Mouse (Mus musculus) cerebellum, postnatal 4 days (tissue): ENCODE measurements around the gene Lpp.

Source experiments
- DNase-seq, 2 experiments: peaks; one replicate each; pipeline ENCODE4 v3.0.0; 2022; ENCODE audit warnings: low spot score in 2 of 2, mixed read lengths in 1 of 2

Lpp gene

GRCm38 (mm10) chr16:24913641-24914392 is 520.5 kb downstream of the Lpp start:
- DNase-seq: no peak

DNA sequence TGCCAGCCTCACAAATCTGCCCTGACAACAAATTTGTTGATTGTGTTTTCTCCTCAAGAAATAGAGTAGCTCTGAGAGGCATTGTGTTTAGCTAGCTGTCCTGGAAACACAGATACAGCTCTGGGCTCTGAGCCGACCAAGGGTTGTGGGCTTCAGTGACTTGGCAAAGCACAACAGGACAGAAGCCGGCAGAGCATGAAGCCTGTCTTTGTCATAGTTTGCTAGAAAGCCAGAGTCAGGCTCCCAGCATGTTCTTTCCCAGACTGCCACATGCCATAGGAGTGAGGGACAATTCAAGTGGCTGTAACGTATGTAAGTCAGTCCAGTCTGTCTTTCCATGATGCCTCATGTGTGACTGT is 521.1 kb downstream of the Lpp start:
- DNase-seq: peak in 1 of 2 experiments; percentile 66

DNA sequence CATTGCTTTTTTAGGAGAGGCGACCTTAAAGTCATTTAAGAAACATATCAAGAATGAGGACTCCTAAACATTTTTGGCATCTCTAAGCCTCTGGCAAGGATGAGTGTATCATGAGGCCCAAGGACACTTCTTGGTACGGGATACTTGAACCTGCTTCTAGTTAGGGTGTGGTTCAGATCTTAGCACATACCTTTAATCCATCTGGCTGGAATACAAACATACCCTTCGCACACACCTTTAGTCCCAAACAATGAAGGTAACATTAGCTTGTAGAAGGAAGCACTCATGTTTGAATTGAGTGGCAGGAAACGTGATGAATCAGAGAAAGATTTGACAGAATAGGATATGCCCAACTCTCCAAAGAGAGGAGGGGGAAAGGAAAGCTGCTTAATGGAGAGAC is 522.2 kb downstream of the Lpp start:
- DNase-seq: no peak

DNA sequence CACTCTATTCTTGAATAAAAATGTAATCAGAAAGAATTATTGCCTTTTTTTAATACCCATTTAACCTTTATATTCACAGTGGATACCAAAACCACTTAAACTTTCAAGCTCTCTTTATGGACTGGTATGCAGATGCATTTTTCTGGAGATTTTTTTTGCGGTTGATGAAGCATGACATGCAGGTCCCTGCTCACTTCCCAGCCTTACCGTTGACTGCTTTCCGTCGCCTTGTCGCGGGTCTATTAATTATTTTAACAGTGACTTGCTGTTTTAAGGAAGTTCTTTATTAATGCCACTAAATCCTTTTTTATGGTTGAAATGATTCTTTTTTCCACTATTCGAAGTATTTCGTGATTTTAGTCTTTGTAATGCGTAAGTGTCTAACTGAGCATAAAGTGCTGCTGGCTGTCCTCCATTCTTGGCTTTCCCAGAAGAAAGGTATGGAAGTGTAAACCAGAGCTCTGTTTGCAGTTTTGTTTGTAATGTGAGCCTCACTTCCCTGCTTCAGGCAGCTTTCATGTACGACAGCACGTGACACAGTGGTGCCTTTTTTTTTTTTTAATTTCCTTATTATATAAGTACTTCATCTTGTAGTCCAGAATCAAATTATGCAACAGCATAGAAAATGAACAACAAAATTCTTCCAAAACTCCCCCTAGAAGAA is 526.2 kb downstream of the Lpp start:
- DNase-seq: no peak

- no peak for DNase-seq
These were observed 536.8 kb downstream of the Lpp start for GRCm38 (mm10) chr16:24930070-24930469.

DNA sequence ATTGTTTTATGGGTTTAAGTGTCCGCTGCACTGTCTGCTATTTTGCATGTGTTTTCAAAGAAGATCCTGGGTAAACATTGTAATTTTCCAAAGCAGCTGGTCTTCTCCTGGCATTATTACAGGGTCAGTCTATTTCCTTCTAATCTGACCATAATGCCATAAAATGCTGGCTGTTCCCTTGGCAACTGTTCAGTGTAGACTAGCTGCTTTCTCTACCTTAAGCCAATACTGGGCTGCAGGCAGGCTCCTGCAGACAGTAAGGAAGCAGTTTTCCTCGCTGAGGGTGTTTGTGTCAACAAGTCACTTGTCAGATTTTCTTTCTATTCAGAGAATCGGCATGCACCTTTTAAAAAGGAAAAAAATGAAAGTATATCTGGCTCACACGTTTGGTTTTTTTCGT is 537.3 kb downstream of the Lpp start:
- peak in 1 of 2 experiments; percentile 6 for DNase-seq

DNA sequence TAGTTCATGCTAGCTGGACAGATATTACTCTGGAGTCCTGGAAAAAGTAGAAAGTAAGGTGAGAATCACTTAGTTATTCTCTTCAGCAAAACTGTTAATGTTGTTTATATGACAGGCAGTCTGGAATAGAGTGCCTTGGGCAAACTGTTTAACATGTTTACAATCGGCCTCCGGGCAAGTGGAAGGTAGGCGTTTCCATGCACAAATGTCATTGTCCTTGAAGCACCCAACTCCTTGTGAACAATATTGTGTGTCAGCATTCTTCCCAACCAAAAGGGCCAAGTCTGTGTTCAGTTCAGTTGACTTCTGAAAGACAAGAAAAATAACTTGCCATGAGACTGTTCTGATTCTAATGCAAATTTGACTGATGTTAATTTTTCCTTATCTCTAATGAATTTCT is 539.5 kb downstream of the Lpp start:
- DNase-seq: no peak

DNA sequence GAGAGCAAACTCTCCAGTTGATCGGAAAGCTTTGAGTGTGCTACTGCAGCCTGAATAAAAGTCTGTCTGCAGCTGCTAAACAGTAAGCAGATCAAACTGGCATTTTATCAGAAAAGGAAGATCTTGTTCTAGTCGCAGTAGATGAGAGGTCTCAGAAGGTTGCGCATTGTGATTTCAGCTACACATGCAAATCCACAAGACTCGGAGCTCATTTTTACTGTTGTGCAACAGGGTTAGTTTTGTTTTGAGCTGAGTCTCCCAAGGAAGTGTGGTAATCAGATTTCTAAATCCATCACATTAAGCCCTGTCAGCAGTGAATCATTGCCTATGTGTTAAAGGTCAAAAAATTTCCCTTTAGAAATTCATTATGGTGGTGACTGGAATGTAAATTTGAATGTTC is 540.4 kb downstream of the Lpp start:
- no peak for DNase-seq

DNA sequence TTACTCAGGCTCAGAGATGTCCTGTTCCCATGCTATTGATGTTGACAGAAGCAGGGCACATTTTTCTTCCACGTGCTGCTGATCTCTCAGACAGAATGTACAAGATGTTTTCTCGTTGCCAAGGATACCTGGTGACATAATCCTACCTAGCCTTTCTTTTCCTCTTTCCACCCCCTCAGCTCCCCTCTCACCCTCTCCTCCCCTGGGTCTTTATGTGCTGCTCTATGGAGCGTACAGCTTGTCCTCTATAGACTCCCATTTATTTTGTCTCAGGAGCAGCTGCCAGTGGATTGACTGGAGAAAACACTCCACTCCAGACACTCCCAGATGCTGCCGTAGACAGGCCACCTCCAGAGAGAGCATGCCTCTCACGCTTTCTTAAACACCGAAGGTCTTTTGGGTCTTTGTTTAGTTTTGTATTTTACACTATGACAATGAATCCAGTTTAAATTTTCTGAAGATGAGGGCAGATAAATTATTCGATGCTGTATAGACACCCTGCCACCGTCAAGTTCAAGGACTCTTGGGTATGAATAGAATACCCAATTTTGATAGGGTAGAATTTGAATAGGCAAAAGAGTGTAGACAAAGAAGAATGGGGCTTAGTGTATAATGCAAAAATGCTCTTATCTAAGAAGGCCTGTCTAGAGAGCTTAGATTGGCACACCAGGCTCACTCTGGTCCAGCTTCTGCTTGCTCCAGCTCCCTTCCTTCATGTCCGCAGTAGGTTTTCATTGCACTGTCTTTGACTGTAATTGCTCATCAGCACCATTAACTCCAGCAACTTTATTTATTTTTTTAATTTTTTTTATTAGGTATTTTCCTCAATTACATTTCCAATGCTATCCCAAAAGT is 548.2 kb downstream of the Lpp start:
- no peak for DNase-seq

- no peak for DNase-seq
These were observed 550.4 kb downstream of the Lpp start for GRCm38 (mm10) chr16:24943486-24944261.

GRCm38 (mm10) chr16:24946356-24946755 is 553.0 kb downstream of the Lpp start:
- DNase-seq: no peak

DNA sequence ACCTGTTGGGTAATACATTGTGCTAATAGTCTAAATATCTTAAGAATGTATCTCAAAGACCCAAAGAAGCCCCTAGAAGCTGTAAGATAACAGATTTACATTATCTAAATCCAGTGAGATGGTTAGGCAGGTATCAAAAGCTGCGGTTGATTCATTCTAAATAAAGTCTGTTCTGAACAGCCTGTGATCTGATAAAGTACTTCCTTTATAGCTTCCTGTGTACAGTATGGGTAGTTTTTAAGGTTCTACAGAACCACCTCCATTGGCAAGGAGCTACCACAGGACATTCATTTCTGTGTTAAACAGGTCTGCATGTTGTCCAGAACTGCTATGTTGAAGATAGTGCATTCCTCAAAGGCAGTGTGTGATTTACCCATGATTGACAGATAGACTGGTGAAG is 554.2 kb downstream of the Lpp start:
- no peak for DNase-seq

GRCm38 (mm10) chr16:24948091-24948690 is 554.9 kb downstream of the Lpp start:
- no peak for DNase-seq

DNA sequence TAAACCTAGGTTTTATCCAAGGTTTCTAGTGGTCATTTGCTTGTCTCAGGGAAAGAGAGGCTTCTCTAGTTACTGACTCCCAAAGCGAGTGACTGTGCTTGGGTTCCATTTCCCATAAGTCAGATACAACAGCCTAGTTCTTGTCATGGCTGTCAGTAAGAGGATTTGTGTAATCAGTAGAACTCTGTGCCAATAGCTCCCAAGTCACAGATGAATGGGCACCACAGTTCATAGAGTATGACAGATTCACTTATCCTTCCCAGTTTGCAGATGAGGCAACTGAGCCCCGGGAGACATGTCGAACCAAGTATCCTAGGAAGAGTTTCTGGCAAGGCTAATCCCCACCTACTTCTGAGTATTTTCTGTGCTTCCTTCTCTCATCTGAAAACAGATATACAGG is 556.0 kb downstream of the Lpp start:
- no peak for DNase-seq

- no peak for DNase-seq
These were observed 556.9 kb downstream of the Lpp start for GRCm38 (mm10) chr16:24950112-24950743.

DNA sequence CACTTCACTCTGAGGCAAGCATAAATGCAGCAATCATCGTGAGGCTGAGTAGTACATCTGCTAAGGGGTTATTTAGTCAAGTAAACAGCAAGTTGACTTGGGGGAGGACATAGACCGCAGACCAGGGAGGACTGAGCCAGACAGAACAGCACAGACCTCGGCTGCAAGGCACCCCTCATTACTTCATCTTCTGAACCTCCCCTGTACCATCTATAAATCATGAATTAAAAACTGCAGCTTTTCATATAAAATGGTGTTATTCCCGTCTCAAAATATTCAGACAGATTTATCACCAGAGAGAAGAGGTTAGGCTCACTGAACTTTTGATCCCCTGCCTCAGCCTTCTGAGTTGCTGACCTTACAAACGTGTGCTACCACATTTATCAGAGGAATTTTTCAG is 558.6 kb downstream of the Lpp start:
- DNase-seq: no peak

- no peak for DNase-seq
These were observed 561.7 kb downstream of the Lpp start for GRCm38 (mm10) chr16:24955054-24955453.

DNA sequence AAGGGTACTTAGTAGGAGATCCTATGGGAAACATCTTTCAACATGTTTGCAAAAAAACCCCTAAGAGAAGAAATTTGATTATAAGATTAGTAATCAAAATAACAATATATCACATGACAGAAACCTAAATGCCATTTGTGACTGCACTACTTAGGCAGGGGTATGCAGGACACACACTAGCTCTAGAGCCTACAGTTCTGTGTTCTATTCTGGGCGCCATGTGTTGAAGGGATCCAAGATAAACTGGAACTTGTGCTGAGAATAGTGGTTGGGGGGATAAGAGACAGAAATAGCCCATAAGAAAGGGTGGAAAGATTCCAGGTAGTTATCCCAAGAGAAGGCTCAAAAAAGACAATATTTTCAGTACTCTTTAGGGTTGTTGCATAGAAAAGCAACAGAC is 565.4 kb downstream of the Lpp start:
- DNase-seq: no peak

DNA sequence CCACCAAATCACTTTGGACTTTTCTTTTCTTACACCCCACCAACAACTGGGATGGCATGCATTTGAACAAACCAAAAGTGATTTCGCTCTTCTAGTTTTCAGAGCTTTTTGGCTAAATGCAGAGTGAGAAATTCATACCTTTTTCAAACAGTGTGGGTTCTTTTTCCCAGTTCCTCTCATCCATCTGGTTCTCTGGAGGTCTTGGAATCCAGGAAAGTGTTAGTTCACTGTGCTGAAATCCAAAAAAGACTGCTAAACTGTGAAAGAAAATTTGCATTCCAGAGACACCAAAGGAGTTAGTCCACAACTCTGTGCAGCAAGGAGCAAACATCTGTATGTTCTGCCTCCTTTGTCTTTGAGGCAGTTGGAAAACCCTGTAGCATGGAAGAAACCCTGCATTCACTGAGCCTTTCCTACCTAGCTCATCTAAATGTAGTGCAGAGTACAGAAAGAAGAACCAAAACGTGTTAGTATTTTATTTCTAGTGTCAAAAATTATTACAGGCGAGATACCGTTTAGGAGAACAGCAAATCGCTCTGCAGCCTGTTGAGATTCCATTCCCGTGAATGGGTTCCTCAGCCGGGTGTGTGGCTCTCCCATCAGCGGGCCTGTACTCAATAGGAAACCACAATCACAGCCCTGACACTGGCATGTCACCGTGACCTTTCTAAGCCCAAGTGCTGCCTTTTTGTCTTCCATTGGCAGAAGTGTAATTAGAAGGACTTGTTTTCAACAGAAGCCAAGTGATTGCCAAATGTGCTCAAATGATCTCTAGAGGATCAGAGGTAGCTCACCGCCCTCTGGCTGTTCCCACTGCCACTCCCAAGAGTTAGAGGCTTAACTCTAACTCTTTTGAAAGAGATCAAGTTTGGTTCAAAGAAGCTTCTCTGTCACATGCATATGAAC is 567.8 kb downstream of the Lpp start:
- DNase-seq: no peak

GRCm38 (mm10) chr16:24964311-24964710 is 571.0 kb downstream of the Lpp start:
- no peak for DNase-seq
